Comparison of ENCODE assay signal across 16 mouse cellular contexts in genomic region chr1:64753109-64753508, GRCm38 (mm10). TPM values are rescaled to one million over a fixed set of nuclear protein-coding genes. Genes with fewer than 3 reads are reported as not detected.
DNase-seq lines count a peak whose midpoint lies in the region; ATAC-seq and TF ChIP-seq lines count a peak whose summit lies in the region.
"Had no signal": no experiment of that assay in that cellular context is flagged by ENCODE, and none has a peak within 500 bp of the region (broad histone marks: within the 10 kb centered on the region; RNA-seq: fewer than 3 reads in every experiment).

No protein-coding gene starts in this region.

- H3K27ac ChIP-seq in heart, adult 2 months: no peak overlapping the region
- H3K27ac ChIP-seq in heart, embryonic 10.5 days: no peak overlapping the region
- H3K27ac ChIP-seq in liver, postnatal 0 days (ENCODE audit: low read depth): peak overlapping the region; percentile 70
- H3K27ac ChIP-seq: heart, embryonic 13.5 days; limb, embryonic 12.5 days; midbrain, embryonic 12.5 days; neural tube, embryonic 13.5 days; stomach, embryonic 15.5 days had no signal

- H3K79me2 ChIP-seq in heart, adult 2 months (replicated peaks; ENCODE audit: control insufficient read depth, insufficient read depth, low read length): no peaks in the 10 kb centered on the region

- no peak overlapping the region for H3K4me2 ChIP-seq in liver, postnatal 0 days (ENCODE audit: low read depth, low read length)
- H3K4me2 ChIP-seq: heart, embryonic 13.5 days; limb, embryonic 12.5 days; midbrain, embryonic 12.5 days; neural tube, embryonic 13.5 days; stomach, embryonic 15.5 days had no signal

- H3K9me3 ChIP-seq in heart, embryonic 10.5 days: no peaks in the 10 kb centered on the region
- H3K9me3 ChIP-seq in liver, postnatal 0 days (ENCODE audit: low read length): no peaks in the 10 kb centered on the region
- H3K9me3 ChIP-seq: heart, embryonic 13.5 days; limb, embryonic 12.5 days; midbrain, embryonic 12.5 days; neural tube, embryonic 13.5 days; stomach, embryonic 15.5 days had no signal

- no peak overlapping the region for H3K4me3 ChIP-seq in heart, adult 2 months
- no peak overlapping the region for H3K4me3 ChIP-seq in heart, embryonic 10.5 days
- no peak overlapping the region for H3K4me3 ChIP-seq in liver, postnatal 0 days (ENCODE audit: low read depth, low read length)
- H3K4me3 ChIP-seq: heart, embryonic 13.5 days; limb, embryonic 12.5 days; midbrain, embryonic 12.5 days; neural tube, embryonic 13.5 days; stomach, embryonic 15.5 days had no signal

- TF ChIP-seq EP300 in heart, adult 2 months (IDR thresholded peaks at IDR 0.05; ENCODE audit: insufficient read depth, low read depth, low read length): no peak
- TF ChIP-seq EP300 in liver, postnatal 0 days (IDR thresholded peaks at IDR 0.05; ENCODE audit: low read depth): no peak

- H3K36me3 ChIP-seq in heart, adult 2 months (ENCODE audit: control insufficient read depth, insufficient read depth, low read length): no peaks in the 10 kb centered on the region
- H3K36me3 ChIP-seq in heart, embryonic 10.5 days: no peaks in the 10 kb centered on the region
- H3K36me3 ChIP-seq in liver, postnatal 0 days (replicated peaks; ENCODE audit: insufficient read depth, low read length): no peaks in the 10 kb centered on the region
- H3K36me3 ChIP-seq: heart, embryonic 13.5 days; limb, embryonic 12.5 days; midbrain, embryonic 12.5 days; neural tube, embryonic 13.5 days; stomach, embryonic 15.5 days had no signal

- TF ChIP-seq POLR2A in heart, adult 2 months (IDR thresholded peaks at IDR 0.05; ENCODE audit: insufficient read depth, low read depth, low read length): 0 out of 2 replicates have a peak, but pooled peaks have one; percentile 30

- intact Hi-C loops in heart, adult 2 months (cut with DNase I): no loop called here
- intact Hi-C loops in left cerebral cortex, postnatal 25 days (cut with DNase I): no loop called here

- peak; percentile 43 for ATAC-seq in common myeloid progenitor, adult 5-6 weeks (replicated peaks; ENCODE audit: low read depth, poor library complexity, severe bottlenecking)
- peak; percentile 81 for ATAC-seq in liver, postnatal 0 days
- 0 out of 2 replicates have a peak, but pooled peaks have one; percentile 33 for ATAC-seq in monocyte, adult 5-6 weeks (replicated peaks; ENCODE audit: insufficient number of reproducible peaks, low FRiP score, low TSS enrichment, poor library complexity, severe bottlenecking)
- ATAC-seq: activated CD4-positive, CD25-positive, alpha-beta regulatory T cell, adult 4 months; intestine, embryonic 16.5 days had no signal

- no peaks in the 10 kb centered on the region for H3K27me3 ChIP-seq in heart, adult 2 months (ENCODE audit: control insufficient read depth, insufficient read depth, low read length)
- H3K27me3 ChIP-seq in heart, embryonic 10.5 days (ENCODE audit: insufficient read depth, poor library complexity, severe bottlenecking): no peaks in the 10 kb centered on the region
- no peaks in the 10 kb centered on the region for H3K27me3 ChIP-seq in liver, postnatal 0 days (ENCODE audit: insufficient read depth, low read length)
- H3K27me3 ChIP-seq: limb, embryonic 12.5 days; midbrain, embryonic 12.5 days; neural tube, embryonic 13.5 days; stomach, embryonic 15.5 days had no signal

- H3K9ac ChIP-seq in heart, adult 2 months (ENCODE audit: low read depth, low read length): no peak overlapping the region
- no peak overlapping the region for H3K9ac ChIP-seq in liver, postnatal 0 days (replicated peaks)
- H3K9ac ChIP-seq: heart, embryonic 13.5 days; limb, embryonic 12.5 days; midbrain, embryonic 12.5 days; neural tube, embryonic 13.5 days; stomach, embryonic 15.5 days had no signal

- no peak for TF ChIP-seq CTCF in heart, adult 2 months (IDR thresholded peaks at IDR 0.05)
- no peak for TF ChIP-seq CTCF in liver, postnatal 0 days (IDR thresholded peaks at IDR 0.05; ENCODE audit: low read depth)

- WGBS in heart, adult 2 months: 67% methylated on average over 8 of the region's 8 CpGs
- 77% methylated on average over 8 of the region's 8 CpGs for WGBS in heart, embryonic 10.5 days
- 56% methylated on average over 8 of the region's 8 CpGs for WGBS in liver, postnatal 0 days (ENCODE audit: insufficient replicate concordance)

- peaks cover 2% of the 10 kb centered on the region; the same call in 1 of the 2 replicates for H3K4me1 ChIP-seq in heart, adult 2 months (ENCODE audit: control insufficient read depth, insufficient read depth, low read length)
- 0 out of 2 replicates have a peak, but pooled peaks cover 6% of the 10 kb centered on the region for H3K4me1 ChIP-seq in heart, embryonic 10.5 days
- H3K4me1 ChIP-seq in liver, postnatal 0 days (ENCODE audit: insufficient read depth): peaks cover 23% of the 10 kb centered on the region
- H3K4me1 ChIP-seq: midbrain, embryonic 12.5 days; neural tube, embryonic 13.5 days; stomach, embryonic 15.5 days had no signal

- peak; percentile 69 to 76 for DNase-seq in heart, adult 2 months
- DNase-seq in heart, embryonic 10.5 days (ENCODE audit: low spot score): no peak
- DNase-seq in liver, postnatal 0 days: peak; percentile 71
- no peak for DNase-seq in urinary bladder, postnatal 25 days (ENCODE audit: low spot score)
- DNase-seq in left cerebral cortex, postnatal 25 days (ENCODE audit: low spot score in 2 of 2): no peak
- DNase-seq in left cerebral cortex, adult 11 months (ENCODE audit: low spot score): no peak
- DNase-seq: thymus, postnatal 36 days had no signal

RNA-seq across cellular contexts. Expression of gene Fzd5, which starts 15.6 kb away (rescaled TPM):
- total RNA-seq in heart, adult 2 months (2021): 1 to 10 TPM; 3.6 to 4.4 TPM
- 2.5 and 3.2 TPM in 2 replicates for polyA plus RNA-seq in heart, adult 2 months (2012; rRNA removed)
- polyA plus RNA-seq in heart, embryonic 10.5 days (2016; fragmentation: Nextera tagmentation; extraction: Ambion mirVana): 1.4 and 1.8 TPM in 2 replicates
- total RNA-seq in common myeloid progenitor, adult 5-6 weeks (2017): 1.5 TPM in 2 replicates
- 0.94 and 0.99 TPM in 2 replicates for polyA plus RNA-seq in liver, postnatal 0 days (2015; fragmentation: Nextera tagmentation; extraction: Ambion mirVana)
- total RNA-seq in monocyte, adult 5-6 weeks (2017): 4.8 to 20.0 TPM (median 6.9 TPM) in 3 replicates
- total RNA-seq in left cerebral cortex, postnatal 25 days (2021): 1 to 10 TPM; 1.0 to 1.2 TPM

Comparison
In these comparisons a context has a peak if more than half of its experiments do, and no peak if none do; other contexts are left out.
1. DNase-seq: peak in heart, adult 2 months (2 of 2) and liver, postnatal 0 days (single experiment); none in heart, embryonic 10.5 days (single experiment), urinary bladder, postnatal 25 days (single experiment), left cerebral cortex, postnatal 25 days (0 of 2) and left cerebral cortex, adult 11 months (single experiment).
2. Peak in every context shown above with its lines, with median percentiles within 50 percentile points of each other: ATAC-seq.